Mouse (Mus musculus): ENCODE results near the gene 4930412O13Rik. TPM values are rescaled to one million over a fixed set of nuclear protein-coding genes. Genes with fewer than 3 reads are reported as not detected.

The 4930412O13Rik gene
- polyA plus RNA-seq, 1 experiment from 2014 or later: 2.6 TPM

- Histone ChIP-seq H3K9me3 (no peaks in the 10 kb centered on the region), H3K27me3 (ENCODE audit: insufficient read depth, poor library complexity, severe bottlenecking) (peaks cover 97% of the 10 kb centered on the region), H3K4me3 (no peak overlapping the region), H3K4me1 (peaks cover 35% of the 10 kb centered on the region), H3K36me3 (no peaks in the 10 kb centered on the region), H3K27ac (no peak overlapping the region)
- WGBS: 6% methylated on average over 7 of the region's 7 CpGs
- DNase-seq (ENCODE audit: low spot score): no peak
Observed at GRCm38 (mm10) chr2:9892541-9892940, 11.5 kb downstream of the 4930412O13Rik start.

GRCm38 (mm10) chr2:9893272-9893953, 12.4 kb downstream of the 4930412O13Rik start:
- 6% methylated on average over 6 of the region's 6 CpGs for WGBS
- no peak for DNase-seq (ENCODE audit: low spot score)
- Histone ChIP-seq H3K4me3 (no peak overlapping the region), H3K27ac (no peak overlapping the region), H3K36me3 (no peaks in the 10 kb centered on the region), H3K9me3 (no peaks in the 10 kb centered on the region), H3K27me3 (ENCODE audit: insufficient read depth, poor library complexity, severe bottlenecking) (peaks cover 97% of the 10 kb centered on the region), H3K4me1 (peaks cover 39% of the 10 kb centered on the region)

GRCm38 (mm10) chr2:9894836-9895593, 14.0 kb downstream of the 4930412O13Rik start:
- no peak for DNase-seq (ENCODE audit: low spot score)
- H3K4me3 ChIP-seq: no peak overlapping the region; the same call in 1 of the 2 replicates
- H3K27ac ChIP-seq: no peak overlapping the region
- no peaks in the 10 kb centered on the region for H3K9me3 ChIP-seq
- H3K36me3 ChIP-seq: no peaks in the 10 kb centered on the region
- peaks cover 97% of the 10 kb centered on the region for H3K27me3 ChIP-seq (ENCODE audit: insufficient read depth, poor library complexity, severe bottlenecking)
- peaks cover 26% of the 10 kb centered on the region for H3K4me1 ChIP-seq
- under 1% methylated on average over 19 of the region's 19 CpGs for WGBS

GRCm38 (mm10) chr2:9896097-9896770, 15.2 kb downstream of the 4930412O13Rik start:
- WGBS: under 1% methylated on average over 22 of the region's 22 CpGs

GRCm38 (mm10) chr2:9897846-9898245, 16.8 kb downstream of the 4930412O13Rik start:
- peaks cover 72% of the 10 kb centered on the region for H3K27me3 ChIP-seq (ENCODE audit: insufficient read depth, poor library complexity, severe bottlenecking)
- DNase-seq (ENCODE audit: low spot score): no peak
- no peak overlapping the region for H3K27ac ChIP-seq
- H3K4me3 ChIP-seq: no peak overlapping the region
- no peaks in the 10 kb centered on the region for H3K36me3 ChIP-seq
- H3K9me3 ChIP-seq: no peaks in the 10 kb centered on the region
- H3K4me1 ChIP-seq: peaks cover 25% of the 10 kb centered on the region
- 15% methylated on average over 8 of the region's 8 CpGs for WGBS

More at GRCm38 (mm10) chr2:9896097-9896770, 15.2 kb downstream of the 4930412O13Rik start:
- peak overlapping the region; percentile 46 for H3K4me3 ChIP-seq
- H3K27ac ChIP-seq: no peak overlapping the region
- DNase-seq (ENCODE audit: low spot score): no peak
- H3K27me3 ChIP-seq (ENCODE audit: insufficient read depth, poor library complexity, severe bottlenecking): peaks cover 85% of the 10 kb centered on the region
- H3K4me1 ChIP-seq: peaks cover 25% of the 10 kb centered on the region
- H3K36me3 ChIP-seq: no peaks in the 10 kb centered on the region
- H3K9me3 ChIP-seq: no peaks in the 10 kb centered on the region

GRCm38 (mm10) chr2:9903854-9904560, 23.0 kb downstream of the 4930412O13Rik start:
- no peaks in the 10 kb centered on the region for H3K36me3 ChIP-seq
- H3K9me3 ChIP-seq: no peaks in the 10 kb centered on the region
- H3K4me1 ChIP-seq: peaks cover 6% of the 10 kb centered on the region; the same call in 1 of the 2 replicates
- H3K27me3 ChIP-seq (ENCODE audit: insufficient read depth, poor library complexity, severe bottlenecking): peaks cover 11% of the 10 kb centered on the region
- 46% methylated on average over 14 of the region's 14 CpGs for WGBS
- no peak overlapping the region for H3K4me3 ChIP-seq
- no peak for DNase-seq (ENCODE audit: low spot score)
- H3K27ac ChIP-seq: no peak overlapping the region

- Histone ChIP-seq H3K36me3 (no peaks in the 10 kb centered on the region), H3K27me3 (ENCODE audit: insufficient read depth, poor library complexity, severe bottlenecking) (no peaks in the 10 kb centered on the region; the same call in 1 of the 2 replicates), H3K4me1 (peaks cover 6% of the 10 kb centered on the region; the same call in 1 of the 2 replicates), H3K9me3 (no peaks in the 10 kb centered on the region), H3K27ac (peak overlapping the region; percentile 0; the same call in 1 of the 2 replicates), H3K4me3 (peak overlapping the region; percentile 52)
- DNase-seq (ENCODE audit: low spot score): no peak
- WGBS: 2% methylated on average over 11 of the region's 11 CpGs
Observed at GRCm38 (mm10) chr2:9905995-9906394, 24.9 kb downstream of the 4930412O13Rik start.

GRCm38 (mm10) chr2:9917602-9918001, 36.5 kb downstream of the 4930412O13Rik start:
- peaks cover 16% of the 10 kb centered on the region for H3K36me3 ChIP-seq
- peaks cover 19% of the 10 kb centered on the region for H3K4me1 ChIP-seq
- DNase-seq (ENCODE audit: low spot score): no peak
- H3K27me3 ChIP-seq (ENCODE audit: insufficient read depth, poor library complexity, severe bottlenecking): no peaks in the 10 kb centered on the region
- no peak overlapping the region for H3K4me3 ChIP-seq
- H3K27ac ChIP-seq: no peak overlapping the region
- 88% methylated on average over 9 of the region's 9 CpGs for WGBS
- H3K9me3 ChIP-seq: no peaks in the 10 kb centered on the region

- Histone ChIP-seq H3K9me3 (no peaks in the 10 kb centered on the region), H3K27ac (no peak overlapping the region), H3K4me1 (peaks cover 13% of the 10 kb centered on the region; the same call in 1 of the 2 replicates), H3K36me3 (peaks cover 16% of the 10 kb centered on the region), H3K27me3 (ENCODE audit: insufficient read depth, poor library complexity, severe bottlenecking) (no peaks in the 10 kb centered on the region), H3K4me3 (no peak overlapping the region)
- DNase-seq (ENCODE audit: low spot score): no peak
- WGBS: 76% methylated on average over 17 of the region's 17 CpGs
Observed at GRCm38 (mm10) chr2:9918691-9919471, 37.8 kb downstream of the 4930412O13Rik start.

- Histone ChIP-seq H3K4me3 (no peak overlapping the region), H3K27ac (no peak overlapping the region), H3K36me3 (no peaks in the 10 kb centered on the region; the same call in 1 of the 2 replicates), H3K9me3 (no peaks in the 10 kb centered on the region), H3K4me1 (peaks cover 8% of the 10 kb centered on the region; the same call in 1 of the 2 replicates), H3K27me3 (ENCODE audit: insufficient read depth, poor library complexity, severe bottlenecking) (no peaks in the 10 kb centered on the region)
- no peak for DNase-seq (ENCODE audit: low spot score)
- WGBS: 51% methylated on average over 7 of the region's 7 CpGs
Observed at GRCm38 (mm10) chr2:9926194-9926904, 45.3 kb downstream of the 4930412O13Rik start.

GRCm38 (mm10) chr2:9926905-9927283, 45.8 kb downstream of the 4930412O13Rik start:
- Histone ChIP-seq H3K4me3 (no peak overlapping the region), H3K4me1 (peaks cover 8% of the 10 kb centered on the region; the same call in 1 of the 2 replicates), H3K27me3 (ENCODE audit: insufficient read depth, poor library complexity, severe bottlenecking) (no peaks in the 10 kb centered on the region), H3K9me3 (no peaks in the 10 kb centered on the region), H3K36me3 (no peaks in the 10 kb centered on the region; the same call in 1 of the 2 replicates), H3K27ac (no peak overlapping the region)
- DNase-seq (ENCODE audit: low spot score): no peak
- WGBS: 83% methylated on average over 4 of the region's 4 CpGs
